Mouse (Mus musculus) hindbrain, embryonic 10.5 days (tissue): ENCODE measurements around the gene Kdm5b. TPM values are rescaled to one million over a fixed set of nuclear protein-coding genes. Genes with fewer than 3 reads are reported as not detected.
"Not testable (repeated sequence)": the region's sequence is repeated elsewhere in the genome, so short reads cannot be mapped to it uniquely, and the experiment has no call there.

Source experiments
- DNase-seq: peaks from one replicate; pipeline ENCODE4 v3.0.0-alpha.2; 2017; ENCODE audit warnings: low spot score
- H3K27ac ChIP-seq: fragments of 300-500 bp; sonication (generic); 2 replicates; pipeline ENCODE4 v1.5.1; 2016; ENCODE audit warnings: mild to moderate bottlenecking, moderate library complexity
- H3K27me3 ChIP-seq: fragments of 300-500 bp; sonication (generic); 2 replicates; pipeline ENCODE4 v1.6.1; 2016; ENCODE audit warnings: mild to moderate bottlenecking; ENCODE audit not compliant: poor library complexity, insufficient read depth, severe bottlenecking
- H3K36me3 ChIP-seq: fragments of 300-500 bp; sonication (generic); 2 replicates; pipeline ENCODE4 v1.6.1; 2016; ENCODE audit warnings: mild to moderate bottlenecking, moderate library complexity
- H3K4me1 ChIP-seq: fragments of 300-500 bp; sonication (generic); replicated peaks from 2 replicates; pipeline ENCODE4 v1.6.1; 2016; ENCODE audit warnings: mild to moderate bottlenecking
- H3K4me3 ChIP-seq: fragments of 300-500 bp; sonication (generic); 2 replicates; pipeline ENCODE4 v1.5.1; 2016; ENCODE audit warnings: mild to moderate bottlenecking, moderate library complexity
- H3K9me3 ChIP-seq: fragments of 300-500 bp; sonication (generic); 2 replicates; pipeline ENCODE4 v1.6.1; 2016; ENCODE audit warnings: mild to moderate bottlenecking, moderate library complexity
- WGBS: fragments of 180-500 bp; shearing (Covaris S2); methylation state at CpG from one replicate; pipeline ENCODE4 v1.1.7; 2016; 5-methylcytosine and 5-hydroxymethylcytosine counted together
- polyA plus RNA-seq: library from polyadenylated mRNA; unstranded; fragments of >200 nt; fragmentation: Nextera tagmentation; extraction: Ambion mirVana; gene quantifications from 2 replicates; pipeline ENCODE4 v1.2.1, GENCODE M21; 2016

The Kdm5b gene
- 69.9 and 71.6 TPM in 2 replicates for polyA plus RNA-seq

GRCm38 (mm10) chr1:134559976-134560375 lies at the start of gene Kdm5b:
Gene Kdm5b (plus strand): TSS chr1:134560171.
- DNase-seq, result peak; percentile 90
- Histone ChIP-seq H3K4me3 (peak within 1 kb of the TSS; percentile 100), H3K4me1 (peaks cover 55% of the 10 kb centered on the region), H3K27me3 (peaks cover 7% of the 10 kb centered on the region), H3K36me3 (0 out of 2 replicates have a peak, but pooled peaks cover 3% of the 10 kb centered on the region), H3K9me3 (no peaks in the 10 kb centered on the region), H3K27ac (peak within 1 kb of the TSS; percentile 100)
- WGBS, result under 1% methylated on average over 34 of the region's 34 CpGs

GRCm38 (mm10) chr1:134512183-134512582 lies 47.8 kb upstream of the Kdm5b start:
- peaks cover 20% of the 10 kb centered on the region for H3K36me3 ChIP-seq
- H3K9me3 ChIP-seq, result no peaks in the 10 kb centered on the region
- 79% methylated on average over 4 of the region's 4 CpGs for WGBS
- peaks cover 42% of the 10 kb centered on the region for H3K27me3 ChIP-seq
- no peak overlapping the region for H3K27ac ChIP-seq
- no peak overlapping the region for H3K4me3 ChIP-seq
- DNase-seq, result no peak
- H3K4me1 ChIP-seq, result peaks cover 28% of the 10 kb centered on the region

- Histone ChIP-seq H3K27ac (no peak overlapping the region), H3K9me3 (no peaks in the 10 kb centered on the region), H3K4me1 (peaks cover 28% of the 10 kb centered on the region), H3K4me3 (no peak overlapping the region), H3K36me3 (peaks cover 16% of the 10 kb centered on the region), H3K27me3 (peaks cover 42% of the 10 kb centered on the region)
- 59% methylated on average over 6 of the region's 6 CpGs for WGBS
- no peak for DNase-seq
Measured at GRCm38 (mm10) chr1:134512584-134512983, 47.4 kb upstream of the Kdm5b start.

DNA sequence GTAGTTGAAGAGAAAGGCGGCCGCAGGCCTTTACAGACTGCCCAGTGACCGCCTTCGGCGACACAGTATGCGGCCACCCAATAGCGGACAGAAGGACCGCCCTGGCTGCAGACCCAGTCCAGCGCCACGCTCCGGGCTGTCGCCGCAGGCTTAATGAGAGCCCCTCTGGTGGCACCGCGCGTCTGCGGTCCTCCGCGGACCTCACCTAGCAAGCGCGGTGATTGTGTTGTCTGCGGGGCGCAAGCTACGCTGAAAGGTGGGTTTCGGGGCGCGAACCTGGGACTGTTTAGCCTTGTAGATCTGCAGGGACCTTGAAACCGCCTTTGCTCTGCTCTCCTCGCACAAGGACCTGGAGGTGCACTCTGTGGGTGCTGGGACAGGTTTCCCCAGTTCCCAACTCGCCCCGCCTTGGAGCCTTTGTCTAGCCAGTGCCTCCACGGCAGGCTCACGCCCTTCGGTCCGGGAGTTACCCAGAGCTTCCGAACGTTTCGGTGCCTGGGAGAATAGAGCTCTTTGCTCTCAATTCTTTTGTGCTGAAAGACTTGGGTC lies 46.6 kb upstream of the Kdm5b start:
- H3K27ac ChIP-seq, result peak overlapping the region; percentile 78
- peaks cover 8% of the 10 kb centered on the region for H3K36me3 ChIP-seq
- WGBS, result 2% methylated on average over 38 of the region's 38 CpGs
- peaks cover 28% of the 10 kb centered on the region for H3K4me1 ChIP-seq
- H3K9me3 ChIP-seq, result no peaks in the 10 kb centered on the region
- peak overlapping the region; percentile 51 for H3K4me3 ChIP-seq
- peaks cover 42% of the 10 kb centered on the region for H3K27me3 ChIP-seq
- DNase-seq, result peak; percentile 55

DNA sequence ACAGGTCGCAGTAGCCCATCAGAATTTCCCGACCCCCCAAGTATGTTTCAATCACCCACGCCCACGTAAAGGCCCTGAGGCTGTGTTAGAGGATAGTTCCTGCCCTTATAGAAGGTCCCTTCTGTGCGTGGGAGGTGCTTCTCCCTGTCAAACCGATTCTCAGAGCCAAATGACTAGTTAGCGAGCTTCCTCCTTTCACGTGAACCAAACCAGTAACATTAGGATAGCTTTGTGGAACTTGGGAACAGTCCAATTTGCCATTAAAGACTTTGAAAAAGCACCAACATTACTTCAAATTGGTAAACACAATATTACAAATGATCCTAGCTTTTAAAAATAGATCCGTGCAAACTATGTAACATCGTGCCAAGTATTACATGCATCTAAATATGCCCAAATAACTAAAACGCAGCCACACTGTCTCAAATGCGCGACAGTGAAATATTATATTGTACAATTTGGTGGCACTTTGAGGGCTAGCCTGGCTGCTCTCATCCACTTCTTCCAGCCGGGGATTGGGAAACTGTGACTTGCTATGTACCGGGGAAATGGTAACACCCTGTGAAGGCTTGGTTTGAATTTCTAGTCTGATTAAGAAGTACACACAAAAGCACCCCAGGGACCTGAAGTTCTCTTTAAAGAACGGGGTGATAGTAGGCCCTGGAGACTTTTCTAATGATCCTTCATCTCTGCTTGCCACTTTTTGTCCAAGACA lies 45.9 kb upstream of the Kdm5b start:
- Histone ChIP-seq H3K4me1 (peaks cover 32% of the 10 kb centered on the region), H3K27ac (peak overlapping the region; percentile 78), H3K36me3 (0 out of 2 replicates have a peak, but pooled peaks cover 5% of the 10 kb centered on the region), H3K27me3 (peaks cover 42% of the 10 kb centered on the region), H3K4me3 (peak overlapping the region; percentile 51), H3K9me3 (no peaks in the 10 kb centered on the region)
- 45% methylated on average over 16 of the region's 16 CpGs for WGBS
- no peak for DNase-seq

GRCm38 (mm10) chr1:134515891-134516290 lies 44.1 kb upstream of the Kdm5b start:
- peaks cover 42% of the 10 kb centered on the region for H3K27me3 ChIP-seq
- no peak overlapping the region for H3K27ac ChIP-seq
- no peaks in the 10 kb centered on the region for H3K9me3 ChIP-seq
- H3K4me1 ChIP-seq, result peaks cover 32% of the 10 kb centered on the region
- no peak overlapping the region for H3K4me3 ChIP-seq
- H3K36me3 ChIP-seq, result no peaks in the 10 kb centered on the region
- 83% methylated on average over 2 of the region's 2 CpGs for WGBS
- DNase-seq, result no peak

DNA sequence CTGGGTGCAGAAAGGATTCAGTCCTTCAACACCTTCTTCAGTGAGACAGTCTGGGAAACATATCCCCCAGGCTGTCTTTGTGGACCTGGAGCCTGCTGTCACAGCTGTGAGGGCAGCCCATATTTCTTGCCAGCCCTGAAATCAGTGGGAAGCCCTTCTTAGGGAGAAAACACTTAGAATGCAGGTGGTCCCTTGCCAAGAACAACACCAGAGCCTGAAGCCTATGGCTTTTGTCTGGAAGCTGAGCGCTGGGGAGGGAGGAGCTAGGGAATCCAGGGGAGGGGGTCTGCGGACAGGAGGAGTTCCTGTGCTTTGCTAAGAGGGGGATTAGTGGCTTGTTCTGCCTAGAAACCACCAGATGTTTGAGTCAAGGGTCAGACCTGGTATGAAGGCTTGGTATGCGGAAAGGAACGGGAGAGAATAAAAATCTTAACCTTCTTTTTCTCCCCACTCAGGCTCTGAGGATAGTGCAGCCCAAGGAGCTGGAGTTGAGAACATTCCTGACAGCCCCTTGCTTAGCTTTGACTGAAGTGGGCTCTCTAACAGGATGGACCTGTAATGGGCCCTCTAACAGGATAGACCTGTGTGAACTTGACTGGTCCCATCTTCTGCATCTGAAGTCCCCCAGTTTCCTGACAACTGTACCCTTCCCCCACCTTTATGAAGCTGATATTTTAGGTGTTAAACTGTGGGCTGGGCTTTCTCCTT lies 43.3 kb upstream of the Kdm5b start:
- peak overlapping the region; percentile 47; the same call in 1 of the 2 replicates for H3K27ac ChIP-seq
- H3K4me1 ChIP-seq, result peaks cover 32% of the 10 kb centered on the region
- H3K36me3 ChIP-seq, result no peaks in the 10 kb centered on the region
- peaks cover 38% of the 10 kb centered on the region for H3K27me3 ChIP-seq
- H3K4me3 ChIP-seq, result no peak overlapping the region
- H3K9me3 ChIP-seq, result no peaks in the 10 kb centered on the region
- 15% methylated on average over 4 of the region's 4 CpGs for WGBS
- DNase-seq, result peak; percentile 54

- not testable (repeated sequence) for H3K9me3 ChIP-seq, DNase-seq, H3K4me3 ChIP-seq, H3K27ac ChIP-seq, H3K36me3 ChIP-seq
- WGBS, result 91% methylated on average over 14 of the region's 14 CpGs
- peaks cover 28% of the 10 kb centered on the region for H3K4me1 ChIP-seq
- peaks cover 26% of the 10 kb centered on the region for H3K27me3 ChIP-seq
Measured at GRCm38 (mm10) chr1:134517841-134518240, 42.1 kb upstream of the Kdm5b start.

DNA sequence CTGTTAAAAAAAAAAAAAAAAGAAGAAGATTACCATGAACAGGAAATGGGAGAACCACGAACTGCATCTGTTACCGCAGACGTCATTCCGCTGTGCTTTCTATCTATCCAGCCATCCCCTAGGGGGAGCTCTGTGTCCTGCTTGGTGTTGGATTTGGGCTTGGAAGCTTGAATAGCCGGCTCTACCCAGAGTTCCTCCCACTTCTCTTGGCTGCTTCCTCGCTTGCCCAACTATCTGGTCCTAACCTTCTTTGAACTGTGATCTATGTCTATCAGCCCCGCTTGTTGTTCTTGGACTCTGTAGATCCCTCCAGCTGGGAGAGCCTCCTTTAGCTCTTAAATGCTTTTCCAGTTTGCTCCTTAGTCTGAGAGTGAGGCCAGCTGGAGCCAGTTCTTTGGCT lies 41.3 kb upstream of the Kdm5b start:
- Histone ChIP-seq H3K4me1 (peaks cover 20% of the 10 kb centered on the region), H3K36me3 (no peaks in the 10 kb centered on the region), H3K4me3 (no peak overlapping the region), H3K27me3 (peaks cover 18% of the 10 kb centered on the region), H3K9me3 (no peaks in the 10 kb centered on the region), H3K27ac (no peak overlapping the region)
- DNase-seq, result peak; percentile 61
- 20% methylated on average over 7 of the region's 7 CpGs for WGBS

- 90% methylated on average over 5 of the region's 5 CpGs for WGBS
- not testable (repeated sequence) for H3K4me3 ChIP-seq, H3K27ac ChIP-seq, H3K9me3 ChIP-seq, H3K36me3 ChIP-seq, DNase-seq
- peaks cover 13% of the 10 kb centered on the region for H3K27me3 ChIP-seq
- peaks cover 18% of the 10 kb centered on the region; the same call in 1 of the 2 replicates for H3K4me1 ChIP-seq
Measured at GRCm38 (mm10) chr1:134519201-134519600, 40.8 kb upstream of the Kdm5b start.

GRCm38 (mm10) chr1:134520001-134520721 lies 39.8 kb upstream of the Kdm5b start:
- Histone ChIP-seq H3K4me1 (peaks cover 18% of the 10 kb centered on the region; the same call in 1 of the 2 replicates), H3K9me3 (no peaks in the 10 kb centered on the region), H3K36me3 (no peaks in the 10 kb centered on the region), H3K27me3 (peaks cover 3% of the 10 kb centered on the region), H3K27ac (no peak overlapping the region), H3K4me3 (no peak overlapping the region)
- DNase-seq, result no peak
- WGBS, result 84% methylated on average over 8 of the region's 8 CpGs

- Histone ChIP-seq H3K36me3 (no peaks in the 10 kb centered on the region), H3K9me3 (no peaks in the 10 kb centered on the region), H3K27ac (no peak overlapping the region), H3K27me3 (no peaks in the 10 kb centered on the region), H3K4me3 (no peak overlapping the region), H3K4me1 (peaks cover 13% of the 10 kb centered on the region; the same call in 1 of the 2 replicates)
- WGBS, result 84% methylated on average over 7 of the region's 7 CpGs
- no peak for DNase-seq
Measured at GRCm38 (mm10) chr1:134521163-134521562, 38.8 kb upstream of the Kdm5b start.
